Mouse (Mus musculus) forebrain, embryonic 16.5 days (tissue): ENCODE measurements at regions not wholly inside any gene's neighbourhood (a gene's known extent, or its start where the extent isn't known, plus 50 kb on each side); places are given as distances from the start of the nearest gene placed in this dataset.

Experiments
- ATAC-seq: fragments of 200-750 bp; cut with Nextera tagmentation; 2 replicates; pipeline ENCODE4 v1.8.0; 2017; ENCODE audit warnings: mild to moderate bottlenecking, moderate library complexity
- H3K27ac ChIP-seq: fragments of 300-500 bp; sonication (generic); 2 replicates; pipeline ENCODE4 v1.5.1; 2014; ENCODE audit warnings: low read length, control low read depth
- H3K27me3 ChIP-seq: fragments of 300-500 bp; sonication (generic); replicated peaks from 2 replicates; pipeline ENCODE4 v1.6.1; 2014; ENCODE audit warnings: low read length; ENCODE audit not compliant: control insufficient read depth, insufficient read depth
- H3K36me3 ChIP-seq: fragments of 300-500 bp; sonication (generic); 2 replicates; pipeline ENCODE4 v1.6.1; 2014; ENCODE audit not compliant: control insufficient read depth, insufficient read depth
- H3K4me1 ChIP-seq: fragments of 300-500 bp; sonication (generic); replicated peaks from 2 replicates; pipeline ENCODE4 v1.6.1; 2014; ENCODE audit warnings: low read length; ENCODE audit not compliant: control insufficient read depth, insufficient read depth
- H3K4me2 ChIP-seq: fragments of 300-500 bp; sonication (generic); 2 replicates; pipeline ENCODE4 v1.6.1; 2014; ENCODE audit warnings: mild to moderate bottlenecking, low read length, control low read depth
- H3K4me3 ChIP-seq: fragments of 300-500 bp; sonication (generic); replicated peaks from 2 replicates; pipeline ENCODE4 v1.5.1; 2014; ENCODE audit warnings: mild to moderate bottlenecking, low read length, control low read depth
- H3K9ac ChIP-seq: fragments of 300-500 bp; sonication (generic); replicated peaks from 2 replicates; pipeline ENCODE4 v1.6.1; 2014; ENCODE audit warnings: low read depth, low read length, control low read depth
- H3K9me3 ChIP-seq: fragments of 300-500 bp; sonication (generic); 2 replicates; pipeline ENCODE4 v1.6.1; 2016; ENCODE audit warnings: low read length; ENCODE audit not compliant: control insufficient read depth
- WGBS: fragments of 180-500 bp; shearing (Covaris S2); extraction: QIAGEN DNeasy Blood & Tissue Kit; methylation state at CpG from one replicate; pipeline ENCODE4 v1.1.7; 2014; 5-methylcytosine and 5-hydroxymethylcytosine counted together

- no peak overlapping the region for H3K9ac ChIP-seq
- peak overlapping the region; percentile 81 for H3K4me2 ChIP-seq
- no peaks in the 10 kb centered on the region for H3K9me3 ChIP-seq
- no peaks in the 10 kb centered on the region for H3K27me3 ChIP-seq
- H3K27ac ChIP-seq: no peak overlapping the region
- H3K36me3 ChIP-seq: no peaks in the 10 kb centered on the region
- no peak overlapping the region; the same call in 1 of the 2 replicates for H3K4me3 ChIP-seq
- WGBS: 7% methylated on average over 3 of the region's 3 CpGs
- H3K4me1 ChIP-seq: peaks cover 3% of the 10 kb centered on the region; the same call in 1 of the 2 replicates
- no peak for ATAC-seq
Measured at GRCm38 (mm10) chr19:16049646-16050045, 64.9 kb upstream of the Cep78 start.

- Histone ChIP-seq H3K9ac (no peak overlapping the region), H3K4me1 (peaks cover 3% of the 10 kb centered on the region; the same call in 1 of the 2 replicates), H3K36me3 (no peaks in the 10 kb centered on the region), H3K4me2 (no peak overlapping the region), H3K27ac (no peak overlapping the region), H3K27me3 (no peaks in the 10 kb centered on the region), H3K4me3 (no peak overlapping the region), H3K9me3 (no peaks in the 10 kb centered on the region)
- WGBS: 84% methylated on average over 7 of the region's 7 CpGs
- no peak for ATAC-seq
Measured at GRCm38 (mm10) chr19:16046977-16047376, 62.2 kb upstream of the Cep78 start.

DNA sequence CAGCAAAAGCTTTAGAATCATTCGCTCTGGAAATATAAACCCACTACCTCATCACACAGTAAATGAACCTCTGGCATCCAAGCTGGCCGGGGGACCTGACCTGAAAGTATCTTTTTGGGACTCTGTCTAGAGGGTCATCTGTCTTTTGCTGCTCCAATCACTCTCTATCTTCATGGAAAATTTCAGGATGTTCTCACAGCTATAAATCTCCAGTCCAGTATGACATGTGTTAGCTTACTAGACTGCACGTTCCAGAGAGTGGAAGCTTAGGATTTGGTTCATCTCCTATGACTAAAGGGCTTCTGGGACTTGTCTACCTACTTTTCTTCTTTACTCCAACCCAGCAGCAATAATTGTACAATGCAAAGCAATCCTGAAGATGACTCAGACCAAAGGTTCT lies 60.5 kb upstream of the Cep78 start:
- WGBS: 77% methylated on average over 3 of the region's 3 CpGs

GRCm38 (mm10) chr19:16044169-16044568 lies 59.4 kb upstream of the Cep78 start:
- Histone ChIP-seq H3K4me2 (no peak overlapping the region), H3K9me3 (no peaks in the 10 kb centered on the region), H3K4me3 (no peak overlapping the region), H3K9ac (no peak overlapping the region), H3K27ac (no peak overlapping the region), H3K36me3 (no peaks in the 10 kb centered on the region), H3K4me1 (no peaks in the 10 kb centered on the region), H3K27me3 (no peaks in the 10 kb centered on the region)
- WGBS: 86% methylated on average over 5 of the region's 5 CpGs
- no peak for ATAC-seq

More for the DNA sequence above, 60.5 kb upstream of the Cep78 start:
- no peak overlapping the region for H3K9ac ChIP-seq
- no peaks in the 10 kb centered on the region for H3K36me3 ChIP-seq
- ATAC-seq: no peak
- H3K27me3 ChIP-seq: no peaks in the 10 kb centered on the region
- no peak overlapping the region for H3K4me2 ChIP-seq
- H3K9me3 ChIP-seq: no peaks in the 10 kb centered on the region
- H3K27ac ChIP-seq: no peak overlapping the region
- no peak overlapping the region for H3K4me3 ChIP-seq
- no peaks in the 10 kb centered on the region; the same call in 1 of the 2 replicates for H3K4me1 ChIP-seq

DNA sequence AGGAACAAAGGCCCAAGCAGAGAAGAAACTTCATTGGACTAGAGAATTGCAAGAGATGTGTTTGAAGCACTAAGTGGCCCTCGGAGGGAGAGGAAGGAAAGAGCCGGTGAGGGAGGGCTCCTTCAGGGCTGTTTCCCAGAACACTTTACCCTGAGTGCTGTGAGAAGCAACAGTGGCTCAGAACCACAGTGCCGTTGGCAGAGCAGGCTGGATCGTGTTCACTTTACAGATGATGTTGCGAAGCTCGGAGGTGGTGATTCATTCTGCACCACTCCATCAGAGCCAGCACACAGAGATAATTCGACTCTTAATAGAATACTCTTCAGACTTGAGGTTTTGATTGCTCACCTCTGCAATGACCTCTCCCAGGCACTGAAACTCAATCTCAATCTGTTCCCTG lies 58.2 kb upstream of the Cep78 start:
- Histone ChIP-seq H3K4me3 (no peak overlapping the region), H3K9me3 (no peaks in the 10 kb centered on the region), H3K27me3 (no peaks in the 10 kb centered on the region), H3K4me2 (no peak overlapping the region), H3K27ac (no peak overlapping the region), H3K4me1 (no peaks in the 10 kb centered on the region), H3K36me3 (no peaks in the 10 kb centered on the region), H3K9ac (no peak overlapping the region)
- ATAC-seq: no peak
- 93% methylated on average over 7 of the region's 7 CpGs for WGBS

GRCm38 (mm10) chr19:16041891-16042290 lies 57.1 kb upstream of the Cep78 start:
- no peak for ATAC-seq
- no peak overlapping the region for H3K9ac ChIP-seq
- H3K36me3 ChIP-seq: no peaks in the 10 kb centered on the region
- 67% methylated on average over 5 of the region's 5 CpGs for WGBS
- H3K4me2 ChIP-seq: no peak overlapping the region
- no peaks in the 10 kb centered on the region for H3K27me3 ChIP-seq
- no peaks in the 10 kb centered on the region for H3K9me3 ChIP-seq
- H3K4me1 ChIP-seq: no peaks in the 10 kb centered on the region
- no peak overlapping the region for H3K4me3 ChIP-seq
- H3K27ac ChIP-seq: no peak overlapping the region

- H3K9me3 ChIP-seq: no peaks in the 10 kb centered on the region
- no peaks in the 10 kb centered on the region for H3K4me1 ChIP-seq
- ATAC-seq: no peak
- no peak overlapping the region for H3K4me3 ChIP-seq
- no peaks in the 10 kb centered on the region for H3K36me3 ChIP-seq
- H3K4me2 ChIP-seq: no peak overlapping the region
- no peaks in the 10 kb centered on the region for H3K27me3 ChIP-seq
- no peak overlapping the region for H3K27ac ChIP-seq
- 89% methylated on average over 12 of the region's 12 CpGs for WGBS
- H3K9ac ChIP-seq: no peak overlapping the region
Measured at GRCm38 (mm10) chr19:16037806-16038205, 53.0 kb upstream of the Cep78 start.
